Mouse (Mus musculus) lung, embryonic 14.5 days (tissue): ENCODE results near the gene Sumo3. TPM values are rescaled to one million over a fixed set of nuclear protein-coding genes. Genes with fewer than 3 reads are reported as not detected.

Experiments
- ATAC-seq: fragments of 200-750 bp; cut with Nextera tagmentation; 2 replicates; pipeline ENCODE4 v1.8.0; 2017; ENCODE audit warnings: mild to moderate bottlenecking, moderate TSS enrichment, moderate library complexity; ENCODE audit not compliant: insufficient read depth
- DNase-seq: peaks from one replicate; pipeline ENCODE4 v3.0.0-alpha.2; 2015
- H3K27ac ChIP-seq: fragments of 300-500 bp; sonication (generic); 2 replicates; pipeline ENCODE4 v1.5.1; 2014; ENCODE audit warnings: low read depth, mild to moderate bottlenecking, moderate library complexity
- H3K27me3 ChIP-seq: fragments of 300-500 bp; sonication (generic); 2 replicates; pipeline ENCODE4 v1.6.1; 2014; ENCODE audit warnings: low read length, control low read depth; ENCODE audit not compliant: insufficient read depth
- H3K36me3 ChIP-seq: fragments of 300-500 bp; sonication (generic); 2 replicates; pipeline ENCODE4 v1.6.1; 2014; ENCODE audit warnings: control low read depth; ENCODE audit not compliant: insufficient read depth
- H3K4me1 ChIP-seq: fragments of 300-500 bp; sonication (generic); 2 replicates; pipeline ENCODE4 v1.6.1; 2014; ENCODE audit warnings: antibody characterized with exemption, control low read depth; ENCODE audit not compliant: insufficient read depth
- H3K4me2 ChIP-seq: fragments of 300-500 bp; sonication (generic); 2 replicates; pipeline ENCODE4 v1.6.1; 2014; ENCODE audit warnings: mild to moderate bottlenecking
- H3K4me3 ChIP-seq: fragments of 300-500 bp; sonication (generic); 2 replicates; pipeline ENCODE4 v1.5.1; 2014; ENCODE audit warnings: low read depth, low read length
- H3K9ac ChIP-seq: fragments of 300-500 bp; sonication (generic); 2 replicates; pipeline ENCODE4 v1.6.1; 2014
- H3K9me3 ChIP-seq: fragments of 300-500 bp; sonication (generic); 2 replicates; pipeline ENCODE4 v1.6.1; 2016; ENCODE audit warnings: low read depth, low read length, control low read depth
- CTCF ChIP-seq: IDR thresholded peaks from 2 replicates; pipeline ENCODE4 v1.5.1; 2016; ENCODE audit warnings: antibody characterized with exemption, low read depth
- WGBS: fragments of 180-500 bp; shearing (Covaris S2); extraction: QIAGEN DNeasy Blood & Tissue Kit; methylation state at CpG from one replicate; pipeline ENCODE4 v1.1.7; 2014; 5-methylcytosine and 5-hydroxymethylcytosine counted together
- microRNA counts: library from miRNA; unstranded; fragments of <30 nt; microRNA quantifications from one replicate; lab custom pipeline; 2016
- microRNA-seq: library from miRNA; unstranded; fragments of <30 nt; microRNA quantifications from one replicate; pipeline ENCODE4, GENCODE M21; 2016; ENCODE audit warnings: borderline number of aligned reads
- polyA plus RNA-seq: library from polyadenylated mRNA; unstranded; fragments of >200 nt; fragmentation: Nextera tagmentation; extraction: Ambion mirVana; gene quantifications from 2 replicates; pipeline ENCODE4 v1.2.1, GENCODE M21; 2014

Sumo3 gene
- polyA plus RNA-seq, 1 experiment from 2014 or later, result 337 TPM

- H3K9ac ChIP-seq, result no peak overlapping the region
- no peaks in the 10 kb centered on the region for H3K27me3 ChIP-seq
- DNase-seq, result no peak
- 86% methylated on average over 9 of the region's 9 CpGs for WGBS
- no peak overlapping the region for H3K27ac ChIP-seq
- TF ChIP-seq CTCF, result no peak
- no peak overlapping the region for H3K4me3 ChIP-seq
- no peaks in the 10 kb centered on the region for H3K4me1 ChIP-seq
- H3K4me2 ChIP-seq, result no peak overlapping the region
- H3K36me3 ChIP-seq, result no peaks in the 10 kb centered on the region
- H3K9me3 ChIP-seq, result no peaks in the 10 kb centered on the region
- no peak for ATAC-seq
Observed at GRCm38 (mm10) chr10:77652046-77652445, 46.1 kb downstream of the Sumo3 start.

GRCm38 (mm10) chr10:77658286-77658994, 52.5 kb downstream of the Sumo3 start:
- H3K9ac ChIP-seq, result no peak overlapping the region
- H3K36me3 ChIP-seq, result no peaks in the 10 kb centered on the region
- H3K4me1 ChIP-seq, result 0 out of 2 replicates have a peak, but pooled peaks cover 7% of the 10 kb centered on the region
- peak; percentile 72 for DNase-seq
- no peak overlapping the region for H3K27ac ChIP-seq
- WGBS, result 43% methylated on average over 15 of the region's 15 CpGs
- no peaks in the 10 kb centered on the region for H3K9me3 ChIP-seq
- ATAC-seq, result peak; percentile 80; the same call in 1 of the 2 replicates
- TF ChIP-seq CTCF, result no peak
- H3K4me2 ChIP-seq, result no peak overlapping the region
- H3K4me3 ChIP-seq, result no peak overlapping the region
- no peaks in the 10 kb centered on the region for H3K27me3 ChIP-seq

GRCm38 (mm10) chr10:77663949-77664665, 58.2 kb downstream of the Sumo3 start:
- no peak for ATAC-seq
- H3K4me2 ChIP-seq, result 0 out of 2 replicates have a peak overlapping the region, but pooled peaks have one; percentile 15
- 31% methylated on average over 43 of the region's 43 CpGs for WGBS
- H3K27me3 ChIP-seq, result no peaks in the 10 kb centered on the region
- H3K9ac ChIP-seq, result no peak overlapping the region
- H3K36me3 ChIP-seq, result no peaks in the 10 kb centered on the region
- no peaks in the 10 kb centered on the region for H3K9me3 ChIP-seq
- no peaks in the 10 kb centered on the region for H3K4me1 ChIP-seq
- no peak for TF ChIP-seq CTCF
- H3K27ac ChIP-seq, result no peak overlapping the region
- no peak overlapping the region for H3K4me3 ChIP-seq
- DNase-seq, result no peak

DNA sequence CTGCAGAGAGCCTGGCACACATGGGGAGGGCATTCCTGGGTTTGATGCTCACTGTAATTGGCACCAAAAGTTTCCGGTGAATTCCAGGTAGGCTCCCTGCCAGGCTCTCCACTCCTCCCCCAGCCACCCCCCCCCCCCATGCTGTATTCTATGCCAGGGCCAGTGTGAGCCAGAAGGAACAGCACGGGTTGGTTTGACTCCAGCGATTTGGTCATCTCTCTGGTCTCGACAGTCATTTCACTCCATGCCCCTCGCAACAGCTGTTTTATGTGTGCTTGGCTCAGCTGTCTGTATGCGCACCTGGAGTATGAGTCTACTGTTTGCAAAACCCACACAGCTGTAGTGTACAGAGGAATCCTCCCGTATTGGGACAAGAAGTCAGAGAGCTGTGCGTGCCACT, 60.4 kb downstream of the Sumo3 start:
- no peak for DNase-seq
- Histone ChIP-seq H3K27ac (no peak overlapping the region), H3K36me3 (no peaks in the 10 kb centered on the region), H3K4me3 (no peak overlapping the region), H3K4me2 (no peak overlapping the region), H3K27me3 (no peaks in the 10 kb centered on the region), H3K4me1 (no peaks in the 10 kb centered on the region), H3K9ac (no peak overlapping the region), H3K9me3 (no peaks in the 10 kb centered on the region)
- ATAC-seq, result no peak
- no peak for TF ChIP-seq CTCF
- 61% methylated on average over 8 of the region's 8 CpGs for WGBS

GRCm38 (mm10) chr10:77667402-77667801, 61.5 kb downstream of the Sumo3 start:
- no peaks in the 10 kb centered on the region for H3K27me3 ChIP-seq
- no peak overlapping the region for H3K4me3 ChIP-seq
- H3K27ac ChIP-seq, result no peak overlapping the region
- H3K9ac ChIP-seq, result no peak overlapping the region
- no peak overlapping the region for H3K4me2 ChIP-seq
- 75% methylated on average over 4 of the region's 4 CpGs for WGBS
- no peak for DNase-seq
- no peaks in the 10 kb centered on the region for H3K9me3 ChIP-seq
- no peak for TF ChIP-seq CTCF
- no peaks in the 10 kb centered on the region for H3K36me3 ChIP-seq
- no peak for ATAC-seq
- H3K4me1 ChIP-seq, result no peaks in the 10 kb centered on the region

MicroRNAs within 50 kb of the gene (microRNA counts, 519-probe panel; counts per million panel counts)
- microRNA mmu-miR-1930 (lab: Ali Mortazavi, UCI), result 30.5 counts per million

Small RNA genes within 50 kb of the gene (microRNA-seq; reads per million reads assigned to microRNA genes)
- 15.9 reads per million, percentile 29 among the genes with 10 or more reads in this experiment for gene Mir1930

Other genes with a start within 250 kb of the Sumo3 start
- gene Adarb1, start 187.8 kb upstream of the Sumo3 start, polyA plus RNA-seq, result 38.9 and 49.1 TPM in 2 replicates
- gene Fam207a, start 90.3 kb upstream of the Sumo3 start, polyA plus RNA-seq, result 38.4 and 43.8 TPM in 2 replicates
- 2.0 and 3.0 TPM in 2 replicates for gene Itgb2, start 75.8 kb upstream of the Sumo3 start, polyA plus RNA-seq
- gene Pttg1ip, start 24.4 kb upstream of the Sumo3 start, polyA plus RNA-seq, result 109 and 112 TPM in 2 replicates
- gene Gm49325, start 100 bp downstream of the Sumo3 start, polyA plus RNA-seq, result 3.0 and 3.5 TPM in 2 replicates
- 47.9 and 50.9 TPM in 2 replicates for gene Ube2g2, start 16.2 kb downstream of the Sumo3 start, polyA plus RNA-seq
- gene Tspear, start 80.5 kb downstream of the Sumo3 start, polyA plus RNA-seq, result 0.11 and 0.22 TPM in 2 replicates
- gene Gm19402, start 84.7 kb downstream of the Sumo3 start, polyA plus RNA-seq, result not detected in 2 replicates
- gene Gm9508, start 91.1 kb downstream of the Sumo3 start, polyA plus RNA-seq, result not detected in 2 replicates
- not detected in 2 replicates for gene Gm10272, start 100.5 kb downstream of the Sumo3 start, polyA plus RNA-seq
- not detected in 2 replicates for gene Gm10024, start 105.4 kb downstream of the Sumo3 start, polyA plus RNA-seq
- not detected in 2 replicates for gene Gm10142, start 109.7 kb downstream of the Sumo3 start, polyA plus RNA-seq
- not detected in 2 replicates for gene Krtap12-1, start 114.5 kb downstream of the Sumo3 start, polyA plus RNA-seq
- not detected in 2 replicates for gene Gm10100, start 120.4 kb downstream of the Sumo3 start, polyA plus RNA-seq
- gene Gm18596, start 136.5 kb downstream of the Sumo3 start, polyA plus RNA-seq, result not detected in 2 replicates
- not detected in 2 replicates for gene Gm9736, start 145.3 kb downstream of the Sumo3 start, polyA plus RNA-seq
- gene Gm3233, start 153.6 kb downstream of the Sumo3 start, polyA plus RNA-seq, result not detected in 2 replicates
- gene Gm3238, start 165.2 kb downstream of the Sumo3 start, polyA plus RNA-seq, result not detected in 2 replicates
- gene Gm7138, start 170.8 kb downstream of the Sumo3 start, polyA plus RNA-seq, result not detected in 2 replicates
- gene Gm3250, start 176.4 kb downstream of the Sumo3 start, polyA plus RNA-seq, result not detected in 2 replicates
- gene Gm7137, start 182.1 kb downstream of the Sumo3 start, polyA plus RNA-seq, result not detected in 2 replicates
- gene Gm9639, start 189.0 kb downstream of the Sumo3 start, polyA plus RNA-seq, result not detected in 2 replicates
- gene Gm19668, start 193.0 kb downstream of the Sumo3 start, polyA plus RNA-seq, result not detected in 2 replicates
- gene Gm9507, start 205.7 kb downstream of the Sumo3 start, polyA plus RNA-seq, result not detected in 2 replicates
- gene Gm2696, start 208.6 kb downstream of the Sumo3 start, polyA plus RNA-seq, result not detected in 2 replicates
- not detected in 2 replicates for gene Krtap10-4, start 221.0 kb downstream of the Sumo3 start, polyA plus RNA-seq
- gene Krtap10-10, start 229.8 kb downstream of the Sumo3 start, polyA plus RNA-seq, result not detected in 2 replicates
- gene Gm36176, start 240.7 kb downstream of the Sumo3 start, polyA plus RNA-seq, result not detected in 2 replicates
- gene Gm10318, start 246.8 kb downstream of the Sumo3 start, polyA plus RNA-seq, result not detected in 2 replicates